ENCODE assay signal across 8 mouse cellular contexts in the genomic region with DNA sequence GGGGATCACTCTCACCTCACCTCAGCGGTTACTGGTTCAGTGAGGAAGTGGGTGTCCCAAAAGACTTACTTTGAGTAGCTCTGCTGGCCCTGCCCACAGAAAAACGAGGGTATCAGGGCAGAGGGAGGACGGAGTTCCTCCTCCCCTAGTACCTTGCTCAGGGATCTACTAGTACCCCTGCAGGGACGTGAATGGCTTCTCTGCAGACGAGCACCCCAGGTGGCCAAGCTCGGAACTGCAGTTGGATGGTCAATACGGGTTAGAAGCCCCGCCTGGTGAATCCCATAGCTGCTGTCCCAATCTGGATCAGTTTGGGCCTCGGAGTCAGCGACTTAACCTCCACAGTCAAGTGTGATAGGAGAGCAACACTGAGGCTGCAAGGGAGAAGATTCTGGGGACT. TPM values are rescaled to one million over a fixed set of nuclear protein-coding genes. Genes with fewer than 3 reads are reported as not detected.
DNase-seq lines count a peak whose midpoint lies in the region; ATAC-seq and TF ChIP-seq lines count a peak whose summit lies in the region.

No protein-coding gene starts in this region.

- peaks cover 20% of the 10 kb centered on the region for H3K27me3 ChIP-seq in heart, embryonic 15.5 days
- H3K27me3 ChIP-seq in liver, adult 2 months (ENCODE audit: control insufficient read depth, insufficient read depth, low read length) = no peaks in the 10 kb centered on the region
- no peaks in the 10 kb centered on the region for H3K27me3 ChIP-seq in stomach, embryonic 14.5 days (ENCODE audit: control insufficient read depth, insufficient read depth, low read length)

- H3K79me2 ChIP-seq in liver, adult 2 months (ENCODE audit: control insufficient read depth, insufficient read depth, low read length) = no peaks in the 10 kb centered on the region

- H3K9me3 ChIP-seq in heart, embryonic 15.5 days (replicated peaks) = no peaks in the 10 kb centered on the region
- no peaks in the 10 kb centered on the region for H3K9me3 ChIP-seq in stomach, embryonic 14.5 days (ENCODE audit: control insufficient read depth, low read depth, low read length)

- peak overlapping the region; percentile 29 for H3K4me2 ChIP-seq in heart, embryonic 15.5 days
- peak overlapping the region; percentile 34 for H3K4me2 ChIP-seq in stomach, embryonic 14.5 days (replicated peaks; ENCODE audit: low read depth, low read length)

- WGBS in heart, embryonic 15.5 days = 6% methylated on average over 10 of the region's 10 CpGs
- 7% methylated on average over 10 of the region's 10 CpGs for WGBS in liver, adult 2 months
- WGBS in stomach, embryonic 14.5 days = 5% methylated on average over 10 of the region's 10 CpGs

- DNase-seq in brain, adult 2 months (ENCODE audit: low read depth, low spot score) = peak; percentile 90
- peak; percentile 23 for DNase-seq in fibroblast of lung, adult 2 months (ENCODE audit: low read depth)
- peak; percentile 95 for DNase-seq in kidney, postnatal 10 days
- DNase-seq in liver, adult 2 months (ENCODE audit: extremely low read depth, low read depth, low spot score) = peak; percentile 46
- DNase-seq in natural killer cell, adult 2 months (ENCODE audit: low spot score in 2 of 2) = peak; percentile 78 to 88

- no peak for TF ChIP-seq POLR2A in liver, adult 2 months (IDR thresholded peaks at IDR 0.05; ENCODE audit: extremely low read depth, insufficient read depth, low read length)

- TF ChIP-seq CTCF in liver, adult 2 months (IDR thresholded peaks at IDR 0.05; ENCODE audit: low read depth, low read length) = peak; percentile 92

- peaks cover 5% of the 10 kb centered on the region for H3K4me1 ChIP-seq in heart, embryonic 15.5 days (replicated peaks)
- H3K4me1 ChIP-seq in liver, adult 2 months (ENCODE audit: control insufficient read depth, insufficient read depth, low read length) = no peaks in the 10 kb centered on the region
- no peaks in the 10 kb centered on the region; the same call in 1 of the 2 replicates for H3K4me1 ChIP-seq in stomach, embryonic 14.5 days (ENCODE audit: control insufficient read depth, insufficient read depth, low read length)

- no peaks in the 10 kb centered on the region for H3K36me3 ChIP-seq in heart, embryonic 15.5 days
- no peaks in the 10 kb centered on the region for H3K36me3 ChIP-seq in liver, adult 2 months (ENCODE audit: control insufficient read depth, insufficient read depth, low read length)
- H3K36me3 ChIP-seq in stomach, embryonic 14.5 days (ENCODE audit: control insufficient read depth, insufficient read depth, low read length) = no peaks in the 10 kb centered on the region

- ATAC-seq in CD4-positive, CD25-positive, alpha-beta regulatory T cell, adult 4 months = peak; percentile 76
- ATAC-seq in heart, embryonic 15.5 days (replicated peaks; ENCODE audit: insufficient number of reproducible peaks, insufficient read depth, low FRiP score, low read depth) = no peak
- ATAC-seq in stomach, embryonic 14.5 days (ENCODE audit: insufficient number of reproducible peaks, insufficient read depth, low FRiP score, low read depth) = no peak

- no peak overlapping the region for H3K9ac ChIP-seq in heart, embryonic 15.5 days
- no peak overlapping the region for H3K9ac ChIP-seq in liver, adult 2 months (ENCODE audit: low read depth, low read length)
- H3K9ac ChIP-seq in stomach, embryonic 14.5 days (replicated peaks; ENCODE audit: low read depth, low read length) = no peak overlapping the region

- no peak overlapping the region for H3K4me3 ChIP-seq in heart, embryonic 15.5 days
- H3K4me3 ChIP-seq in liver, adult 2 months (ENCODE audit: insufficient read depth, low read depth, low read length) = no peak overlapping the region
- no peak overlapping the region for H3K4me3 ChIP-seq in stomach, embryonic 14.5 days (ENCODE audit: low read depth, low read length)

- no peak overlapping the region for H3K27ac ChIP-seq in heart, embryonic 15.5 days
- no peak overlapping the region for H3K27ac ChIP-seq in liver, adult 2 months (replicated peaks; ENCODE audit: insufficient read depth, low read depth, low read length)
- H3K27ac ChIP-seq in stomach, embryonic 14.5 days (ENCODE audit: low read length) = no peak overlapping the region

RNA-seq across cellular contexts. Expression of gene Fxyd2, which starts 12.8 kb away (rescaled TPM):
- not detected for polyA plus RNA-seq in CD4-positive, CD25-positive, alpha-beta regulatory T cell, adult 4 months (2017; shearing (Covaris generic))
- polyA plus RNA-seq in heart, embryonic 15.5 days (2015; fragmentation: Nextera tagmentation; extraction: Ambion mirVana) = 1.5 and 1.9 TPM in 2 replicates
- total RNA-seq in liver, adult 2 months (2014; rRNA removed) = 0.20 TPM in 1 of 2 replicates, not detected in the other
- 0.29 and 0.44 TPM in 2 replicates for polyA plus RNA-seq in liver, adult 2 months (2012; rRNA removed)
- 4.4 and 5.3 TPM in 2 replicates for polyA plus RNA-seq in stomach, embryonic 14.5 days (2014; fragmentation: Nextera tagmentation; extraction: Ambion mirVana)

RNA-seq across cellular contexts. Expression of gene Dscaml1, which starts 14.1 kb away (rescaled TPM):
- polyA plus RNA-seq in CD4-positive, CD25-positive, alpha-beta regulatory T cell, adult 4 months (2017; shearing (Covaris generic)) = not detected
- 0.23 and 0.29 TPM in 2 replicates for polyA plus RNA-seq in heart, embryonic 15.5 days (2015; fragmentation: Nextera tagmentation; extraction: Ambion mirVana)
- 0.07 and 0.09 TPM in 2 replicates for total RNA-seq in liver, adult 2 months (2014; rRNA removed)
- polyA plus RNA-seq in liver, adult 2 months (2012; rRNA removed) = 0.13 TPM in 1 of 2 replicates, not detected in the other
- 0.06 TPM in 1 of 2 replicates, not detected in the other for polyA plus RNA-seq in stomach, embryonic 14.5 days (2014; fragmentation: Nextera tagmentation; extraction: Ambion mirVana)

RNA-seq across cellular contexts. Expression of gene Fxyd6, which starts 42.3 kb away (rescaled TPM):
- polyA plus RNA-seq in CD4-positive, CD25-positive, alpha-beta regulatory T cell, adult 4 months (2017; shearing (Covaris generic)) = not detected
- 37.6 and 47.9 TPM in 2 replicates for polyA plus RNA-seq in heart, embryonic 15.5 days (2015; fragmentation: Nextera tagmentation; extraction: Ambion mirVana)
- total RNA-seq in liver, adult 2 months (2014; rRNA removed) = 0.46 and 1.1 TPM in 2 replicates
- polyA plus RNA-seq in liver, adult 2 months (2012; rRNA removed) = 0.56 and 0.72 TPM in 2 replicates
- 61.4 and 63.5 TPM in 2 replicates for polyA plus RNA-seq in stomach, embryonic 14.5 days (2014; fragmentation: Nextera tagmentation; extraction: Ambion mirVana)

Comparison
In these comparisons a context has a peak if more than half of its experiments do, and no peak if none do; other contexts are left out.
1. DNase-seq: peak in every context shown above with its lines; median percentile 95 in kidney, postnatal 10 days; 90 in brain, adult 2 months; 83 in natural killer cell, adult 2 months; 46 in liver, adult 2 months; 23 in fibroblast of lung, adult 2 months.
2. RNA of gene Fxyd6, which starts 42.3 kb away (polyA plus RNA-seq): 61.4 to 63.5 TPM in stomach, embryonic 14.5 days and 37.6 to 47.9 TPM in heart, embryonic 15.5 days; 0.56 to 0.72 TPM in liver, adult 2 months and not detected in CD4-positive, CD25-positive, alpha-beta regulatory T cell, adult 4 months; every median in the first group is over 10 times any median in the second.